12 mouse cellular contexts compared by ENCODE assay signal in the genomic region with DNA sequence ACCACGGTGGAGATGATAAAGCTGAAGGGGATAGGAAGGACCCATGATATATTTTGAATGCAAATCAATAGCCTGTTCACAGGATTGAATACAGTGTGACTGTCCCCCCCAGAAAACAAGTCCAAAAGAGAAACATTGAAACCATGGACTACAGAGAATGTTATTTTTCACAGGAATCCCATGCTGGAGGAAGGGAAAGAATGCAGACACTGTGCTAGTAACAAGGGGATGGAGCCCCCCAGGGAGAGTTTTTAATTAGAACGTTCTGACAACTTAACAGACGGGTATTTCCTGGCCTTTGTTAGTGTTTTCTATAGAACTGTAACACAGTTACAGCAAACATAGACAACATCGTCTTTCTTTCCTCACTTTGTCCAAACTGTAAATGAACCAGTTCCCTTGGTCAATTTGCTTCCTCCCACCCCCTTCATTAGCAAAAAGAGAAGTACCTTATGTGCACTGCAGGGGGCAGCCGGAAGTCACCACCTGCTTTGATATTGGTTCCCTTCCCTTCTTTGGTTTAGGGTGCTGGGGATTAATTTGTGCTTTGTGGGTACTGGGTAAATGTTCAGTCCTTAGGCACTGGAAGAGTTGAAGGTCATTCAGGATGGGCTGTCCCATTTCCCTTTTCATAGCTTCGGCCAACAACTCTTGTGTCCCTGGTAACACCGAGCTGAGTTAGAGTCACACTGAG.
A peak's percentile ranks its signal among the peaks of the same experiment; 100 is the strongest.
DNase-seq lines count a peak whose midpoint lies in the region; ATAC-seq and TF ChIP-seq lines count a peak whose summit lies in the region.
"Had no signal": no experiment of that assay in that cellular context is flagged by ENCODE, and none has a peak within 500 bp of the region (broad histone marks: within the 10 kb centered on the region; RNA-seq: fewer than 3 reads in every experiment).

No protein-coding gene starts in this region.

- H3K27ac ChIP-seq in heart, embryonic 13.5 days (replicated peaks): no peak overlapping the region
- no peak overlapping the region for H3K27ac ChIP-seq in lung, postnatal 0 days (ENCODE audit: low read length)
- peak overlapping the region; percentile 25 for H3K27ac ChIP-seq in forebrain, embryonic 16.5 days (ENCODE audit: low read length)
- H3K27ac ChIP-seq in neural tube, embryonic 15.5 days (replicated peaks): 0 out of 2 replicates have a peak overlapping the region, but pooled peaks have one; percentile 41

- peak overlapping the region; percentile 42 for H3K4me3 ChIP-seq in heart, embryonic 13.5 days
- no peak overlapping the region for H3K4me3 ChIP-seq in lung, postnatal 0 days (ENCODE audit: low read depth, low read length)
- H3K4me3 ChIP-seq in forebrain, embryonic 16.5 days (replicated peaks; ENCODE audit: low read length): no peak overlapping the region
- H3K4me3 ChIP-seq in neural tube, embryonic 15.5 days (replicated peaks): no peak overlapping the region
- H3K4me3 ChIP-seq: myocyte had no signal

- no peaks in the 10 kb centered on the region for H3K9me3 ChIP-seq in heart, embryonic 13.5 days
- no peaks in the 10 kb centered on the region for H3K9me3 ChIP-seq in lung, postnatal 0 days (ENCODE audit: low read length)
- no peaks in the 10 kb centered on the region for H3K9me3 ChIP-seq in forebrain, embryonic 16.5 days (ENCODE audit: control insufficient read depth, low read length)
- no peaks in the 10 kb centered on the region for H3K9me3 ChIP-seq in neural tube, embryonic 15.5 days (replicated peaks)

- ATAC-seq in heart, embryonic 13.5 days (ENCODE audit: extremely low read depth, insufficient number of reproducible peaks, low FRiP score, low TSS enrichment): no peak
- no peak for ATAC-seq in lung, postnatal 0 days
- peak; percentile 81 for ATAC-seq in forebrain, embryonic 16.5 days
- no peak; the same call in 1 of the 2 replicates for ATAC-seq in neural tube, embryonic 15.5 days (ENCODE audit: low FRiP score)
- ATAC-seq in inflammation-experienced regulatory T-cells, adult 6 months: no peak
- ATAC-seq: CD4-positive, CD25-positive, alpha-beta regulatory T cell, adult 4 months had no signal

- peak; percentile 43 for TF ChIP-seq CTCF in lung, postnatal 0 days (IDR thresholded peaks at IDR 0.05)

- 53% methylated on average over 7 of the region's 7 CpGs for WGBS in heart, embryonic 13.5 days
- 64% methylated on average over 7 of the region's 7 CpGs for WGBS in lung, postnatal 0 days
- WGBS in forebrain, embryonic 16.5 days: 36% methylated on average over 7 of the region's 7 CpGs
- 48% methylated on average over 7 of the region's 7 CpGs for WGBS in neural tube, embryonic 15.5 days

- H3K27me3 ChIP-seq in heart, embryonic 13.5 days (replicated peaks): no peaks in the 10 kb centered on the region
- no peaks in the 10 kb centered on the region for H3K27me3 ChIP-seq in lung, postnatal 0 days (replicated peaks; ENCODE audit: insufficient read depth, low read length)
- H3K27me3 ChIP-seq in forebrain, embryonic 16.5 days (replicated peaks; ENCODE audit: control insufficient read depth, insufficient read depth, low read length): no peaks in the 10 kb centered on the region
- no peaks in the 10 kb centered on the region for H3K27me3 ChIP-seq in neural tube, embryonic 15.5 days (replicated peaks)

- no peak for DNase-seq in heart, adult 9 months (ENCODE audit: low spot score in 2 of 2)
- no peak for DNase-seq in lung, postnatal 0 days (ENCODE audit: low spot score)
- no peak for DNase-seq in lung, postnatal 14 days
- no peak for DNase-seq in urinary bladder, postnatal 36 days (ENCODE audit: low spot score in 2 of 2)
- DNase-seq: liver; spleen, adult 18-20 months had no signal

- H3K9ac ChIP-seq in heart, embryonic 13.5 days: no peak overlapping the region
- no peak overlapping the region for H3K9ac ChIP-seq in lung, postnatal 0 days (replicated peaks; ENCODE audit: low read depth)
- no peak overlapping the region for H3K9ac ChIP-seq in forebrain, embryonic 16.5 days (replicated peaks; ENCODE audit: low read depth, low read length)
- H3K9ac ChIP-seq in neural tube, embryonic 15.5 days (replicated peaks): no peak overlapping the region

- H3K36me3 ChIP-seq in heart, embryonic 13.5 days: no peaks in the 10 kb centered on the region
- H3K36me3 ChIP-seq in lung, postnatal 0 days (ENCODE audit: insufficient read depth, low read length): no peaks in the 10 kb centered on the region
- no peaks in the 10 kb centered on the region for H3K36me3 ChIP-seq in forebrain, embryonic 16.5 days (ENCODE audit: control insufficient read depth, insufficient read depth)
- H3K36me3 ChIP-seq in neural tube, embryonic 15.5 days: no peaks in the 10 kb centered on the region

- H3K4me1 ChIP-seq in heart, embryonic 13.5 days: no peaks in the 10 kb centered on the region
- H3K4me1 ChIP-seq in lung, postnatal 0 days (ENCODE audit: insufficient read depth, low read depth, low read length): no peaks in the 10 kb centered on the region
- H3K4me1 ChIP-seq in forebrain, embryonic 16.5 days (replicated peaks; ENCODE audit: control insufficient read depth, insufficient read depth, low read length): peaks cover 4% of the 10 kb centered on the region
- H3K4me1 ChIP-seq in neural tube, embryonic 15.5 days: no peaks in the 10 kb centered on the region

- H3K4me2 ChIP-seq in heart, embryonic 13.5 days: peak overlapping the region; percentile 64
- H3K4me2 ChIP-seq in lung, postnatal 0 days (replicated peaks; ENCODE audit: low read depth, low read length): peak overlapping the region; percentile 37; the same call in 1 of the 2 replicates
- H3K4me2 ChIP-seq in forebrain, embryonic 16.5 days (ENCODE audit: low read length): peak overlapping the region; percentile 35; the same call in 1 of the 2 replicates
- peak overlapping the region; percentile 20 for H3K4me2 ChIP-seq in neural tube, embryonic 15.5 days

- no peak for TF ChIP-seq EP300 in lung, postnatal 0 days (IDR thresholded peaks at IDR 0.05)

Comparison
In these comparisons a context has a peak if more than half of its experiments do, and no peak if none do; other contexts are left out.
1. H3K27ac ChIP-seq: peak in forebrain, embryonic 16.5 days (single experiment) and neural tube, embryonic 15.5 days (single experiment); none in heart, embryonic 13.5 days (single experiment) and lung, postnatal 0 days (single experiment).
2. Peak in every context shown above with its lines, with median percentiles within 50 percentile points of each other: H3K4me2 ChIP-seq.